Mouse (Mus musculus) cerebellum, adult 2 months (tissue): ENCODE results near the gene 5730455P16Rik. TPM values are rescaled to one million over a fixed set of nuclear protein-coding genes. Genes with fewer than 3 reads are reported as not detected.
A peak's percentile ranks its signal among the peaks of the same experiment; 100 is the strongest.

Experiments
- DNase-seq, 2 experiments: peaks; one replicate each; pipeline ENCODE4 v3.0.0; 2021
- H3K27ac ChIP-seq: fragments of 200-500 bp; 2 replicates; pipeline ENCODE4 v1.5.1; 2012; ENCODE audit warnings: low read length, control low read depth, inconsistent platforms; ENCODE audit not compliant: insufficient read depth
- H3K27me3 ChIP-seq: fragments of 200-500 bp; 2 replicates; pipeline ENCODE4 v1.6.1; 2012; ENCODE audit warnings: inconsistent platforms, mild to moderate bottlenecking, low read length, moderate library complexity; ENCODE audit not compliant: control insufficient read depth, insufficient read depth
- H3K4me1 ChIP-seq: fragments of 200-500 bp; 2 replicates; pipeline ENCODE4 v1.6.1; 2011; ENCODE audit warnings: low read length; ENCODE audit not compliant: control insufficient read depth, insufficient read depth
- H3K4me3 ChIP-seq: fragments of 200-500 bp; replicated peaks from 2 replicates; pipeline ENCODE3; 2011; ENCODE audit warnings: mild to moderate bottlenecking, low read depth, low read length, control low read depth; ENCODE audit not compliant: insufficient read depth
- CTCF ChIP-seq: fragments of 200-500 bp; IDR thresholded peaks from 2 replicates; pipeline ENCODE4 v1.5.1; 2011; ENCODE audit warnings: low read depth, mild to moderate bottlenecking, control low read depth, low read length, moderate library complexity, borderline replicate concordance; ENCODE audit not compliant: insufficient read depth
- POLR2A ChIP-seq: fragments of 200-500 bp; IDR thresholded peaks from 2 replicates; pipeline ENCODE4 v1.6.1; 2011; ENCODE audit warnings: low read length, control low read depth, borderline replicate concordance; ENCODE audit not compliant: insufficient read depth
- WGBS: fragments of 180-500 bp; shearing (Covaris S2); methylation state at CpG from one replicate; pipeline ENCODE4 v1.1.7; 2018; 5-methylcytosine and 5-hydroxymethylcytosine counted together
- polyA plus RNA-seq: library from polyadenylated mRNA; depleted of rRNA; stranded (reverse); fragments of >200 nt; gene quantifications from 2 replicates; pipeline ENCODE4 v1.2.3, GENCODE M21; 2012; rRNA removed

The 5730455P16Rik gene
- polyA plus RNA-seq, 1 experiment = 33.5 TPM

GRCm38 (mm10) chr11:80323255-80323654 is 54.6 kb downstream of the 5730455P16Rik start:
- 49% methylated on average over 13 of the region's 13 CpGs for WGBS
- Histone ChIP-seq H3K27me3 (no peaks in the 10 kb centered on the region), H3K4me1 (no peaks in the 10 kb centered on the region), H3K4me3 (no peak overlapping the region), H3K27ac (no peak overlapping the region)
- DNase-seq = no peak
- TF ChIP-seq POLR2A = no peak
- TF ChIP-seq CTCF = no peak

- H3K4me1 ChIP-seq = peaks cover 12% of the 10 kb centered on the region
- H3K27ac ChIP-seq = no peak overlapping the region
- no peak overlapping the region for H3K4me3 ChIP-seq
- TF ChIP-seq CTCF (no peak), POLR2A (no peak)
- no peaks in the 10 kb centered on the region for H3K27me3 ChIP-seq
- DNase-seq = peak; percentile 48 to 53
- 36% methylated on average over 10 of the region's 10 CpGs for WGBS
Observed at GRCm38 (mm10) chr11:80315743-80316639, 61.8 kb downstream of the 5730455P16Rik start.

DNA sequence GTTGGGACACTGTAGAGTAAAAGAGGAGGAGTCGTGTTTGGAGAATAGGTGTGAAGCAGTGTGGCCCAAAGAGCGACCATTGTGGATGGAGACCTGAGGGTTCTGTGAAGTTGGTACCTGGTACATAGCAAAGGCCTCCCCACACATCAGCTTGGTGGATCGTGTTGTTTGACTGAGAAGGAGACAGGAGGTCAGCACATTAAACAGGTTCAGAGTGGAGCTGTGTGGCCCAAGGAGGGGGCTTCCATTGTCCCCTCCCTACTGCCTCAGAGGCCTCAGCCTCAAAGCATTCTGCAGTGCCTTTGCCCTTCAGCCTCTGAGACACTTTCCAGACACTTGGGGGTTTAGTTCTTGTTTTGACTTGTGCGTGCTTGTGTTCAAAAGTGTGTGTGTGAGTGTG is 63.9 kb downstream of the 5730455P16Rik start:
- no peak overlapping the region for H3K27ac ChIP-seq
- no peak overlapping the region for H3K4me3 ChIP-seq
- WGBS = 91% methylated on average over 4 of the region's 4 CpGs
- peaks cover 12% of the 10 kb centered on the region for H3K4me1 ChIP-seq
- DNase-seq = no peak
- no peaks in the 10 kb centered on the region for H3K27me3 ChIP-seq
- no peak for TF ChIP-seq CTCF

DNA sequence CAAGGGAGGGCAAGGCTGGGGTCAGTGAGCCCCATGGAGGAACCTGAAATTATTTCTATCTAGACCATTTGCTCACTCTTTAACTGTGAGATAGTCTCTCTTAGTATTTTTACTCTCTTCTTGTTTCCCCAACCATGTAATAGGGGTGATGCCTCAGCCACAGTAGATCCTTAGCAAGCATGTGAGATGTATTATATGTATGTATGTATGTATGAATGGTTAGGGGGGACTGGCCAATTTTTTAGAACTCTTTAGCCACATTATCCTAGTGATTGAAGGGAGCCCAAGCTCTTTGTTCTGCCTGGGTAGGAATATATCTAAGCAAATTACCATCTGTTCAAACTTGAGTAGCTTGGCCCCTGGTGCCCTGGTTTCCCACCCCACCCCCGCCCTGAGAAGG is 64.4 kb downstream of the 5730455P16Rik start:
- no peak for DNase-seq
- Histone ChIP-seq H3K27me3 (no peaks in the 10 kb centered on the region), H3K4me1 (peaks cover 12% of the 10 kb centered on the region), H3K27ac (no peak overlapping the region), H3K4me3 (no peak overlapping the region)
- WGBS = 94% methylated on average over 1 of the region's 1 CpGs
- TF ChIP-seq POLR2A (no peak), CTCF (no peak)

- Histone ChIP-seq H3K27me3 (no peaks in the 10 kb centered on the region), H3K4me3 (no peak overlapping the region), H3K27ac (no peak overlapping the region), H3K4me1 (peaks cover 12% of the 10 kb centered on the region)
- no peak for DNase-seq
- WGBS = 76% methylated on average over 6 of the region's 6 CpGs
- no peak for TF ChIP-seq CTCF
- no peak for TF ChIP-seq POLR2A
Observed at GRCm38 (mm10) chr11:80312565-80312964, 65.3 kb downstream of the 5730455P16Rik start.

DNA sequence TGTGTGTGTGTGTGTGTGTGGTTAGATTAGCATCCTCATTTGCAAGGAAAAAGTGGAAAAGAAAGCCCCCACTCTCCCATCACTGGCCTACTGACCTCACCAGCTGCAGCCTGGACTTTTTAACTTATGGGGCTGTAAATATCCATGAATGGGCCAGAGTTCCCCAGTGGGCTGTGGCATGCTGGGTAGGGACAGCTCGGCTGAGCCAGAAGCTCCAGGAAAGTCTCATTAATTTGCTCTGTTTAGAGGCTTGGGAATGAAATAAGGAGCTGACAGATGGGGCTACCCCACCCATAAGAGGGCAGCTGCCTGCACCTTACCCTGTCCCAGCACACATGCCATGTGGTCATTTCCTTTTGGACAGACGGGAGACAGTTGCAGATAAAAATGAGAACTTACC is 65.8 kb downstream of the 5730455P16Rik start:
- Histone ChIP-seq H3K27ac (no peak overlapping the region), H3K27me3 (no peaks in the 10 kb centered on the region), H3K4me1 (peaks cover 12% of the 10 kb centered on the region), H3K4me3 (no peak overlapping the region)
- 65% methylated on average over 2 of the region's 2 CpGs for WGBS
- TF ChIP-seq POLR2A (no peak), CTCF (no peak)
- DNase-seq = no peak

DNA sequence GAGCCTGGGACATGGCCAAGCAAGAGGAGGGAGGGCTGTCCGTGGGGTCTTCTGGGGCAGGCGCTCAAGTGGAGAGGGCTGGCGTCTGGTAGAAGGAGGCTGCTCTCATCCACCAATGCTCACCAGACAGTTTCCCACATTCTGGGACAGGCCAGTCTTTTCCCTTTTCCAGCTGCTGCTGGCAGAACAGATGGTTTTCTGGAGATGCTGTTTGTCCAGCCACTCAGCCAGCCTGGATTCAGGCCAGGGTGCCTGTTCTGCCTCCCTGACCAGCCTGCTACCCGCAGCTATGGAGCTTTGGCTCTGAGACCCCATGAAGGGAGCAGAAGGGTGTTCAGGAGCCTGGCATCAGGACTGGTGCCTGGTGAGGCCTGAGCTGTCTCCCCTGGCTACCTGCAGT is 66.6 kb downstream of the 5730455P16Rik start:
- Histone ChIP-seq H3K4me1 (peaks cover 7% of the 10 kb centered on the region), H3K4me3 (no peak overlapping the region), H3K27ac (no peak overlapping the region), H3K27me3 (no peaks in the 10 kb centered on the region)
- no peak for TF ChIP-seq CTCF
- TF ChIP-seq POLR2A = no peak
- WGBS = 34% methylated on average over 4 of the region's 4 CpGs
- DNase-seq = no peak

Other genes starting within 250 kb of the 5730455P16Rik start
- 8.1 and 9.8 TPM in 2 replicates for gene Tefm, start 235.9 kb downstream of the 5730455P16Rik start, polyA plus RNA-seq
- 3.7 and 4.1 TPM in 2 replicates for gene Adap2, start 223.9 kb downstream of the 5730455P16Rik start, polyA plus RNA-seq
- gene Rnf135, start 194.2 kb downstream of the 5730455P16Rik start, polyA plus RNA-seq = 5.6 and 6.1 TPM in 2 replicates
- gene Rhot1, start 169.0 kb downstream of the 5730455P16Rik start, polyA plus RNA-seq = 59.2 and 60.6 TPM in 2 replicates
- 9.6 and 12.6 TPM in 2 replicates for gene Rhbdl3, start 77.1 kb downstream of the 5730455P16Rik start, polyA plus RNA-seq
- gene Zfp207, start 5.2 kb upstream of the 5730455P16Rik start, polyA plus RNA-seq = 142 and 149 TPM in 2 replicates
- gene Psmd11, start 50.6 kb upstream of the 5730455P16Rik start, polyA plus RNA-seq = 73.1 and 74.9 TPM in 2 replicates
- gene Cdk5r1, start 99.0 kb upstream of the 5730455P16Rik start, polyA plus RNA-seq = 86.7 and 93.9 TPM in 2 replicates